Mouse (Mus musculus) embryonic facial prominence, embryonic 13.5 days (tissue): Measurements from ENCODE around the gene Gm3676. TPM values are rescaled to one million over a fixed set of nuclear protein-coding genes. Genes with fewer than 3 reads are reported as not detected.
"Not testable (repeated sequence)": the region's sequence is repeated elsewhere in the genome, so short reads cannot be mapped to it uniquely, and the experiment has no call there.

Experiments used
- ATAC-seq: fragments of 200-750 bp; cut with Nextera tagmentation; 2 replicates; pipeline ENCODE4 v1.8.0; 2017; ENCODE audit warnings: low read depth; ENCODE audit not compliant: insufficient number of reproducible peaks, insufficient read depth, low FRiP score, low TSS enrichment
- H3K27ac ChIP-seq: fragments of 300-500 bp; sonication (generic); 2 replicates; pipeline ENCODE4 v1.5.1; 2015; ENCODE audit warnings: moderate library complexity, mild to moderate bottlenecking, inconsistent platforms
- H3K27me3 ChIP-seq: fragments of 300-500 bp; sonication (generic); 2 replicates; pipeline ENCODE4 v1.6.1; 2015; ENCODE audit warnings: mild to moderate bottlenecking, inconsistent platforms
- H3K36me3 ChIP-seq: fragments of 300-500 bp; sonication (generic); 2 replicates; pipeline ENCODE4 v1.6.1; 2015; ENCODE audit warnings: mild to moderate bottlenecking, inconsistent platforms
- H3K4me1 ChIP-seq: fragments of 300-500 bp; sonication (generic); 2 replicates; pipeline ENCODE4 v1.6.1; 2015; ENCODE audit warnings: inconsistent platforms
- H3K4me2 ChIP-seq: fragments of 300-500 bp; sonication (generic); 2 replicates; pipeline ENCODE4 v1.6.1; 2015; ENCODE audit warnings: moderate library complexity, mild to moderate bottlenecking, inconsistent platforms
- H3K4me3 ChIP-seq: fragments of 300-500 bp; sonication (generic); 2 replicates; pipeline ENCODE4 v1.5.1; 2015; ENCODE audit warnings: mild to moderate bottlenecking, inconsistent platforms
- H3K9ac ChIP-seq: fragments of 300-500 bp; sonication (generic); 2 replicates; pipeline ENCODE4 v1.6.1; 2015; ENCODE audit warnings: mild to moderate bottlenecking, inconsistent platforms
- H3K9me3 ChIP-seq: fragments of 300-500 bp; sonication (generic); 2 replicates; pipeline ENCODE4 v1.6.1; 2016; ENCODE audit warnings: inconsistent platforms
- WGBS: fragments of 180-500 bp; shearing (Covaris S2); methylation state at CpG from one replicate; pipeline ENCODE4 v1.1.7; 2015; ENCODE audit warnings: mixed read lengths; 5-methylcytosine and 5-hydroxymethylcytosine counted together
- polyA plus RNA-seq: library from polyadenylated mRNA; unstranded; fragments of >200 nt; fragmentation: Nextera tagmentation; extraction: Ambion mirVana; gene quantifications from 2 replicates; pipeline ENCODE4 v1.2.1, GENCODE M21; 2015

Gene Gm3676
- not detected in 2 replicates for polyA plus RNA-seq

DNA sequence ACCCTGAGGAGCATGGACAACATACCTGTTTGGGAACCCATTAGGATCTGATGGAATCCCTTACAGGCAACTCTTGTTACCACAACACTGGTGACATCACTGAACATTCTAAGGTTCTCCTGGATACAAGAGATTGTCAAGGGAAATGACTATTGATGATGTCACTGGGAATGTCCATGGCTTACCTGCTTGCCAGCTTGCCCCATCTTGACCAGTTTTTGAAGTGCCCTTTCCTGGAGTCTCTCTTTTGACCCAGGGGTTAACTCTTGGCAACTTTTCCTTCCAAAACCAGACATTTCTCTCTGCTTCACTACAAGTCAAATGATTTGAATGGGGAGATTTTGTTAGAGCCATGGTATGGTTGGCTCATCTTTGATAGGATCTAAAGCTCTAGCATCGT, at the start of gene Gm3676:
Gene Gm3676, minus strand, starts transcription at position 101 of the 400 bp plus-strand sequence.
- no CpG with 5 or more reads among the region's 1 CpGs for WGBS
- H3K4me1 ChIP-seq, H3K4me3 ChIP-seq, ATAC-seq, H3K9ac ChIP-seq, H3K27ac ChIP-seq, H3K9me3 ChIP-seq, H3K36me3 ChIP-seq, H3K4me2 ChIP-seq, H3K27me3 ChIP-seq: not testable (repeated sequence)

GRCm38 (mm10) chr14:41648176-41648575, 1.9 kb upstream of the Gm3676 start:
- 85% methylated on average over 2 of the region's 2 CpGs for WGBS
- H3K4me2 ChIP-seq, ATAC-seq, H3K27ac ChIP-seq, H3K27me3 ChIP-seq, H3K9me3 ChIP-seq, H3K9ac ChIP-seq, H3K4me1 ChIP-seq, H3K4me3 ChIP-seq, H3K36me3 ChIP-seq: not testable (repeated sequence)

- not testable (repeated sequence) for H3K4me2 ChIP-seq, H3K4me3 ChIP-seq, H3K9me3 ChIP-seq, H3K27me3 ChIP-seq, H3K4me1 ChIP-seq, H3K36me3 ChIP-seq, H3K9ac ChIP-seq, H3K27ac ChIP-seq, ATAC-seq
- 90% methylated on average over 9 of the region's 11 CpGs for WGBS
These were observed 16.1 kb downstream of the Gm3676 start for GRCm38 (mm10) chr14:41630144-41630543.

- not testable (repeated sequence) for H3K4me3 ChIP-seq, H3K9me3 ChIP-seq, H3K27me3 ChIP-seq, H3K27ac ChIP-seq, ATAC-seq, H3K9ac ChIP-seq, H3K4me2 ChIP-seq, H3K36me3 ChIP-seq, H3K4me1 ChIP-seq
- WGBS, result 79% methylated on average over 1 of the region's 2 CpGs
These were observed 21.8 kb downstream of the Gm3676 start, which contains the start of gene Gm3072 for GRCm38 (mm10) chr14:41624512-41624911. Gene Gm3072 (minus strand): TSS chr14:41624612.

DNA sequence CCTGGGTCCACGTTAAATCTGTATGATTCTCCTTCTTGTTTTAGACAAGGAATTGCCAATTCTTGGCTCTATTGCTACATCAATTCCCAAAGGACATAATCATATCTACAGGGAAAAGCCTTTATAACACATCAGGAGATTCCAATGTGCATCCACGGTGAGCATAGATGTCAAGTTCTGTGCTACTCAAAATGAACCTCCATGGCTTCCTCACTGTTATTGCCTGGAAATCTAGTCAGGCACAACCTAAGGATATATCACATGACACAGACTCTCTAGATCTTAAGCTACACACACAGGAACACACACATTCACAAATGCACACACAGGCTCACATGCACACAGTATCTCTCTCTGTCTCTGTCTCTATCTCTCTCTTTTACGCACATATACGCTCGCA, 23.8 kb downstream of the Gm3676 start:
- WGBS, result 82% methylated on average over 5 of the region's 5 CpGs
- not testable (repeated sequence) for H3K27ac ChIP-seq, H3K4me1 ChIP-seq, H3K4me3 ChIP-seq, ATAC-seq, H3K4me2 ChIP-seq, H3K9me3 ChIP-seq, H3K27me3 ChIP-seq, H3K9ac ChIP-seq, H3K36me3 ChIP-seq

- H3K36me3 ChIP-seq, H3K27me3 ChIP-seq, H3K9me3 ChIP-seq, H3K9ac ChIP-seq, H3K4me2 ChIP-seq, H3K4me1 ChIP-seq, H3K4me3 ChIP-seq, ATAC-seq, H3K27ac ChIP-seq: not testable (repeated sequence)
- 74% methylated on average over 1 of the region's 1 CpGs for WGBS
These were observed 35.6 kb downstream of the Gm3676 start for GRCm38 (mm10) chr14:41610690-41611089.

GRCm38 (mm10) chr14:41600935-41601334, 45.4 kb downstream of the Gm3676 start:
- 89% methylated on average over 15 of the region's 15 CpGs for WGBS
- not testable (repeated sequence) for ATAC-seq, H3K9me3 ChIP-seq, H3K27me3 ChIP-seq, H3K4me3 ChIP-seq, H3K4me1 ChIP-seq, H3K9ac ChIP-seq, H3K27ac ChIP-seq, H3K4me2 ChIP-seq, H3K36me3 ChIP-seq

Other genes with a start within 250 kb of the Gm3676 start
- not detected in 2 replicates for gene Gm6482, start 238.2 kb downstream of the Gm3676 start, polyA plus RNA-seq
- not detected in 2 replicates for gene Gm7954, start 193.0 kb downstream of the Gm3676 start, polyA plus RNA-seq
- gene Gm3486, start 157.0 kb downstream of the Gm3676 start, polyA plus RNA-seq, result not detected in 2 replicates
- not detected in 2 replicates for gene Gm7970, start 90.9 kb downstream of the Gm3676 start, polyA plus RNA-seq
- not detected in 2 replicates for gene 1700049E17Rik2, start 73.3 kb downstream of the Gm3676 start, polyA plus RNA-seq
- gene Gm3072, start 21.9 kb downstream of the Gm3676 start, polyA plus RNA-seq, result not detected in 2 replicates
- not detected in 2 replicates for gene Gm8068, start 55.4 kb upstream of the Gm3676 start, polyA plus RNA-seq
- gene Gm7929, start 104.1 kb upstream of the Gm3676 start, polyA plus RNA-seq, result not detected in 2 replicates
- not detected in 2 replicates for gene Gm47189, start 126.0 kb upstream of the Gm3676 start, polyA plus RNA-seq